In the genomic region with DNA sequence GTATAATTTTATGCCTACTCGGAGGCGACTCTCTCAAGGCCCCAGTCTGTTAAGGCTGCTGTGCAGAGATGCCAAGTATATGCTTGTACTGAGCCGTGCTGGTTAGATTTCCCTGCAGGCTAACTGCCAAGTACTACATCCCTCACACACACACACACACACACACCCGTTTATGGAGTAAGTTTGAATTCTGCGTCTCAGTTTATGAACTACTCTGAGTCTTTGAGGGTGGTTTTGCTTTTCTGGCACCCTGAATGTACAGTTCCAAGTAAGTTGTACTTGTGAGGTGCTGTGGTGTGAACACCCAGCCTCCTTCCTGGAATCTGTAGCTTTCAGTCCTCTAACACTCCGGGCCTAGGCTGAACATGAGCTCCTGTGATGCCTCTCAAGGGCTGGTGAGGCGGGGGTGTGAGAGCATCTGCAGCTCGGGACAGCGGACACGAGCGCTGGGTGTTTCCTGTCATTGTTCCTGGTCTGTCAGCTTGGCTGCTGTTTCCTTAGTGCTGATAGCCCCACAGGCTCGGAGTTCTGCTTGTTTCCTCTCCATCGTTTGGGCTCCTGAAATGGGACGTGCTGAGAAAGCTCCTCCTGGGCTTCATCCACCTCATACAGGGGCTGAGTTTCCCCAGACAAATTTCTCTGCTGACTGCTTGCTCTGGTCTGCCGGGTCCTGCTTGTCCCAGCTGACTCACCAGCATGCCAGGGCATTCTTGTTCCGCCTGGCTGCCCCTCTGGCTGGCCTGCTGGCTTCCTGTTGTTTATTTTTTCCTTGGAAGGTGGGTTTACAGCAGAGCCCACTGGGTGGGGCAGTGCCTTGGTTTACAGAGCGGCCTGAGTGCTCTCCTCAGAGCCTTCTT, we compare ENCODE assay signal across 8 mouse cellular contexts. TPM values are rescaled to one million over a fixed set of nuclear protein-coding genes. Genes with fewer than 3 reads are reported as not detected.
DNase-seq lines count a peak whose midpoint lies in the region; ATAC-seq and TF ChIP-seq lines count a peak whose summit lies in the region.

No protein-coding gene starts in this region.

- ATAC-seq in hindbrain, postnatal 0 days = no peak
- no peak for ATAC-seq in hindbrain, embryonic 11.5 days (ENCODE audit: low FRiP score)

- H3K27ac ChIP-seq in hindbrain, postnatal 0 days = peak overlapping the region; percentile 36; the same call in 1 of the 2 replicates
- H3K27ac ChIP-seq in hindbrain, embryonic 11.5 days (ENCODE audit: low read depth, low read length) = no peak overlapping the region
- H3K27ac ChIP-seq in bone marrow macrophage, adult 2 months (ENCODE audit: insufficient read depth, low read depth, low read length) = peak overlapping the region; percentile 63
- peak overlapping the region; percentile 81 for H3K27ac ChIP-seq in heart, embryonic 10.5 days

- no peak overlapping the region for H3K4me2 ChIP-seq in hindbrain, postnatal 0 days (ENCODE audit: low read depth, low read length)
- H3K4me2 ChIP-seq in hindbrain, embryonic 11.5 days (replicated peaks; ENCODE audit: low read depth, low read length) = no peak overlapping the region

- TF ChIP-seq CTCF in hindbrain, postnatal 0 days (IDR thresholded peaks at IDR 0.05; ENCODE audit: low read depth) = no peak; the same call in 1 of the 2 replicates
- TF ChIP-seq CTCF in bone marrow macrophage, adult 2 months (IDR thresholded peaks at IDR 0.05; ENCODE audit: low read depth, low read length) = no peak

- H3K9me3 ChIP-seq in hindbrain, postnatal 0 days (ENCODE audit: low read length) = no peaks in the 10 kb centered on the region
- no peaks in the 10 kb centered on the region for H3K9me3 ChIP-seq in hindbrain, embryonic 11.5 days (ENCODE audit: control insufficient read depth, low read length)
- H3K9me3 ChIP-seq in heart, embryonic 10.5 days = no peaks in the 10 kb centered on the region

- H3K4me1 ChIP-seq in hindbrain, postnatal 0 days (ENCODE audit: insufficient read depth, low read length) = no peaks in the 10 kb centered on the region
- no peaks in the 10 kb centered on the region for H3K4me1 ChIP-seq in hindbrain, embryonic 11.5 days (replicated peaks; ENCODE audit: control insufficient read depth, insufficient read depth, low read length)
- H3K4me1 ChIP-seq in bone marrow macrophage, adult 2 months (ENCODE audit: control insufficient read depth, insufficient read depth, low read length) = peaks cover 33% of the 10 kb centered on the region
- H3K4me1 ChIP-seq in heart, embryonic 10.5 days = peaks cover 37% of the 10 kb centered on the region

- whole genome bisulfite sequencing in hindbrain, postnatal 0 days = 50% methylated on average over 17 of the region's 17 CpGs
- WGBS in hindbrain, embryonic 11.5 days = 69% methylated on average over 17 of the region's 17 CpGs
- WGBS in heart, embryonic 10.5 days = 49% methylated on average over 17 of the region's 17 CpGs

- TF ChIP-seq POLR2A in bone marrow macrophage, adult 2 months (IDR thresholded peaks at IDR 0.05; ENCODE audit: borderline replicate concordance, low read depth, low read length) = no peak

- peak; percentile 28 for DNase-seq in hindbrain, postnatal 0 days (ENCODE audit: low spot score)
- no peak for DNase-seq in hindbrain, embryonic 11.5 days (ENCODE audit: low spot score)
- peak; percentile 84 for DNase-seq in heart, embryonic 10.5 days (ENCODE audit: low spot score)
- peak; percentile 86 for DNase-seq in kidney, postnatal 14 days
- DNase-seq in lung, postnatal 25 days (ENCODE audit: low spot score) = peak; percentile 76
- no peak for DNase-seq in gastrocnemius, postnatal 14 days
- no peak for DNase-seq in spleen, postnatal 4 days (ENCODE audit: low spot score in 2 of 2)

- no peaks in the 10 kb centered on the region for H3K27me3 ChIP-seq in hindbrain, postnatal 0 days (ENCODE audit: insufficient read depth, low read length)
- no peaks in the 10 kb centered on the region for H3K27me3 ChIP-seq in hindbrain, embryonic 11.5 days (ENCODE audit: control insufficient read depth, insufficient read depth, low read length)
- H3K27me3 ChIP-seq in heart, embryonic 10.5 days (ENCODE audit: insufficient read depth, poor library complexity, severe bottlenecking) = no peaks in the 10 kb centered on the region

- intact Hi-C loops in gastrocnemius, postnatal 14 days (cut with DNase I; ENCODE audit: low total_unique reads) = no loop called here

- H3K9ac ChIP-seq in hindbrain, postnatal 0 days (replicated peaks; ENCODE audit: low read length) = no peak overlapping the region
- H3K9ac ChIP-seq in hindbrain, embryonic 11.5 days (ENCODE audit: low read depth, low read length) = no peak overlapping the region

- H3K36me3 ChIP-seq in hindbrain, postnatal 0 days (ENCODE audit: insufficient read depth, low read length) = peaks cover 48% of the 10 kb centered on the region
- peaks cover 13% of the 10 kb centered on the region; the same call in 1 of the 2 replicates for H3K36me3 ChIP-seq in hindbrain, embryonic 11.5 days (ENCODE audit: control insufficient read depth, insufficient read depth, low read length)
- peaks cover 69% of the 10 kb centered on the region for H3K36me3 ChIP-seq in heart, embryonic 10.5 days

- H3K4me3 ChIP-seq in hindbrain, postnatal 0 days (ENCODE audit: low read length) = no peak overlapping the region
- no peak overlapping the region for H3K4me3 ChIP-seq in hindbrain, embryonic 11.5 days (ENCODE audit: low read depth, low read length)
- H3K4me3 ChIP-seq in bone marrow macrophage, adult 2 months (ENCODE audit: insufficient read depth, low read length) = no peak overlapping the region
- 0 out of 2 replicates have a peak overlapping the region, but pooled peaks have one; percentile 18 for H3K4me3 ChIP-seq in heart, embryonic 10.5 days

RNA-seq across cellular contexts. Expression of a gene that starts 7.9 kb away (rescaled TPM):
- total RNA-seq in hindbrain, postnatal 0 days (2014; rRNA removed) = 73.4 and 81.7 TPM in 2 replicates
- polyA plus RNA-seq in hindbrain, postnatal 0 days (2015; fragmentation: Nextera tagmentation; extraction: Ambion mirVana) = 22.8 and 24.3 TPM in 2 replicates
- 31.8 and 39.4 TPM in 2 replicates for polyA plus RNA-seq in hindbrain, embryonic 11.5 days (2014; fragmentation: Nextera tagmentation; extraction: Ambion mirVana)
- 20.3 and 21.0 TPM in 2 replicates for polyA plus RNA-seq in bone marrow macrophage, adult 2 months (2012; ENCODE audit: insufficient read depth, insufficient read length, missing spikeins)
- polyA plus RNA-seq in heart, embryonic 10.5 days (2016; fragmentation: Nextera tagmentation; extraction: Ambion mirVana) = 47.8 and 49.8 TPM in 2 replicates
- total RNA-seq in gastrocnemius, postnatal 14 days (2021) = 10 to 100 TPM; 28.7 to 31.3 TPM

RNA-seq across cellular contexts. Expression of a gene that starts 13.6 kb away (rescaled TPM):
- total RNA-seq in hindbrain, postnatal 0 days (2014; rRNA removed) = 1,557 and 1,861 TPM in 2 replicates
- polyA plus RNA-seq in hindbrain, postnatal 0 days (2015; fragmentation: Nextera tagmentation; extraction: Ambion mirVana) = 786 and 796 TPM in 2 replicates
- 1,244 and 1,247 TPM in 2 replicates for polyA plus RNA-seq in hindbrain, embryonic 11.5 days (2014; fragmentation: Nextera tagmentation; extraction: Ambion mirVana)
- polyA plus RNA-seq in bone marrow macrophage, adult 2 months (2012; ENCODE audit: insufficient read depth, insufficient read length, missing spikeins) = 1,563 and 1,614 TPM in 2 replicates
- 1,223 and 1,345 TPM in 2 replicates for polyA plus RNA-seq in heart, embryonic 10.5 days (2016; fragmentation: Nextera tagmentation; extraction: Ambion mirVana)
- 100 to 1,000 TPM; 780 to 872 TPM for total RNA-seq in gastrocnemius, postnatal 14 days (2021)

RNA-seq across cellular contexts. Expression of a gene that starts 58.8 kb away (rescaled TPM):
- 80.5 and 88.1 TPM in 2 replicates for total RNA-seq in hindbrain, postnatal 0 days (2014; rRNA removed)
- polyA plus RNA-seq in hindbrain, postnatal 0 days (2015; fragmentation: Nextera tagmentation; extraction: Ambion mirVana) = 22.2 and 25.3 TPM in 2 replicates
- 18.3 and 18.8 TPM in 2 replicates for polyA plus RNA-seq in hindbrain, embryonic 11.5 days (2014; fragmentation: Nextera tagmentation; extraction: Ambion mirVana)
- polyA plus RNA-seq in bone marrow macrophage, adult 2 months (2012; ENCODE audit: insufficient read depth, insufficient read length, missing spikeins) = 59.9 and 71.0 TPM in 2 replicates
- polyA plus RNA-seq in heart, embryonic 10.5 days (2016; fragmentation: Nextera tagmentation; extraction: Ambion mirVana) = 16.5 and 18.8 TPM in 2 replicates
- 10 to 100 TPM; 28.9 to 35.2 TPM for total RNA-seq in gastrocnemius, postnatal 14 days (2021)

Comparison
In these comparisons a context has a peak if more than half of its experiments do, and no peak if none do; other contexts are left out.
1. DNase-seq: peak in hindbrain, postnatal 0 days (single experiment), heart, embryonic 10.5 days (single experiment), kidney, postnatal 14 days (single experiment) and lung, postnatal 25 days (single experiment); none in hindbrain, embryonic 11.5 days (single experiment), gastrocnemius, postnatal 14 days (single experiment) and spleen, postnatal 4 days (0 of 2).